Mouse (Mus musculus) CH12.LX (cell line): Measurements from ENCODE around the gene Vamp2. TPM values are rescaled to one million over a fixed set of nuclear protein-coding genes. Genes with fewer than 3 reads are reported as not detected.
A peak's percentile ranks its signal among the peaks of the same experiment; 100 is the strongest.

Experiments
- DNase-seq: peaks from one replicate; pipeline ENCODE4 v3.0.0-alpha.2; 2013; ENCODE audit errors: extremely low read depth
- H3K27ac ChIP-seq: 2 replicates; pipeline ENCODE4 v1.5.1; 2012; ENCODE audit warnings: low read depth, mild to moderate bottlenecking, control low read depth, moderate library complexity; ENCODE audit not compliant: insufficient read depth
- H3K27me3 ChIP-seq: replicated peaks from 2 replicates; pipeline ENCODE3; 2012; ENCODE audit warnings: inconsistent platforms
- H3K36me3 ChIP-seq, 2 experiments: replicated peaks in 1 of 2; 2 replicates each; pipeline versions ENCODE3 to v1.6.1; 2012; ENCODE audit warnings: inconsistent platforms in 1 of 2, low read length in 1 of 2, mild to moderate bottlenecking in 1 of 2, mixed read lengths in 1 of 2, moderate library complexity in 1 of 2; ENCODE audit not compliant: control insufficient read depth in 1 of 2, insufficient read depth in 1 of 2
- H3K4me1 ChIP-seq, 2 experiments: 2 replicates each; pipeline ENCODE4 v1.6.1; 2012; ENCODE audit warnings: inconsistent platforms in 1 of 2, moderate library complexity in 1 of 2; ENCODE audit not compliant: insufficient read depth in 2 of 2, control insufficient read depth in 1 of 2
- H3K4me2 ChIP-seq: 2 replicates; pipeline ENCODE4 v1.6.1; 2012; ENCODE audit warnings: low read depth, mild to moderate bottlenecking, control low read depth; ENCODE audit not compliant: poor library complexity, insufficient read depth, severe bottlenecking
- H3K4me3 ChIP-seq, 3 experiments: fragments of 150-350 bp in 1 of 3; sonication (generic) in 1 of 3; replicated peaks in 1 of 3; 2 replicates each; pipeline versions ENCODE3 to v1.5.1; 2011 to 2012; ENCODE audit warnings: low read depth in 2 of 3, low read length in 2 of 3, mild to moderate bottlenecking in 2 of 3, moderate library complexity in 2 of 3, control low read depth in 1 of 3, improper control_type of control experiment in 1 of 3, inconsistent platforms in 1 of 3, mixed read lengths in 1 of 3; ENCODE audit not compliant: poor library complexity in 1 of 3
- H3K79me2 ChIP-seq: replicated peaks from 2 replicates; pipeline ENCODE4 v1.6.1; 2012; ENCODE audit warnings: mild to moderate bottlenecking, moderate library complexity; ENCODE audit not compliant: control insufficient read depth, poor library complexity, insufficient read depth, severe bottlenecking; ENCODE audit errors: extremely low read depth
- H3K9ac ChIP-seq: 2 replicates; pipeline ENCODE4 v1.6.1; 2012; ENCODE audit warnings: low read depth, mild to moderate bottlenecking, control low read depth, moderate library complexity; ENCODE audit not compliant: insufficient read depth
- H3K9me3 ChIP-seq: replicated peaks from 2 replicates; pipeline ENCODE3; 2012; ENCODE audit warnings: low read length, inconsistent platforms, mixed read lengths
- CHD2 ChIP-seq: IDR thresholded peaks from 2 replicates; pipeline ENCODE4 v1.6.1; 2011; ENCODE audit warnings: low read length, improper control_type of control experiment
- E2F4 ChIP-seq: IDR thresholded peaks from 2 replicates; pipeline ENCODE4 v1.6.1; 2011; ENCODE audit warnings: low read depth, low read length, improper control_type of control experiment; ENCODE audit not compliant: insufficient replicate concordance
- EP300 ChIP-seq: IDR thresholded peaks from 2 replicates; pipeline ENCODE4 v1.6.1; 2011; ENCODE audit warnings: low read length, improper control_type of control experiment
- ETS1 ChIP-seq: conservative IDR thresholded peaks from 2 replicates; pipeline ENCODE4 v1.6.1; 2012; ENCODE audit warnings: low read depth, mild to moderate bottlenecking, inconsistent platforms, low read length, improper control_type of control experiment, moderate library complexity
- IRF4 ChIP-seq: IDR thresholded peaks from 2 replicates; pipeline ENCODE4 v1.6.1; 2014; ENCODE audit warnings: low read depth, mild to moderate bottlenecking, inconsistent platforms, low read length, improper control_type of control experiment
- JUND ChIP-seq: conservative IDR thresholded peaks from 2 replicates; pipeline ENCODE4 v1.6.1; 2011; ENCODE audit warnings: low read depth, low read length, improper control_type of control experiment
- MYC ChIP-seq: IDR thresholded peaks from 2 replicates; pipeline ENCODE4 v1.6.1; 2011; ENCODE audit warnings: low read depth, mild to moderate bottlenecking, improper control_type of control experiment, low read length
- PAX5 ChIP-seq: IDR thresholded peaks from 2 replicates; pipeline ENCODE4 v1.6.1; 2012; ENCODE audit warnings: low read length, inconsistent platforms, mixed read lengths
- POLR2AphosphoS2 ChIP-seq: IDR thresholded peaks from 2 replicates; pipeline ENCODE4 v1.6.1; 2011; ENCODE audit warnings: low read depth, low read length, improper control_type of control experiment
- RAD21 ChIP-seq: IDR thresholded peaks from 2 replicates; pipeline ENCODE4 v1.6.1; 2011; ENCODE audit warnings: low read depth, mild to moderate bottlenecking, low read length, improper control_type of control experiment, moderate library complexity
- SIN3A ChIP-seq: IDR thresholded peaks from 2 replicates; pipeline ENCODE4 v1.6.1; 2012; ENCODE audit warnings: low read length, improper control_type of control experiment, inconsistent platforms
- USF1 ChIP-seq: IDR thresholded peaks from 2 replicates; pipeline ENCODE4 v1.6.1; 2014; ENCODE audit warnings: low read depth, mild to moderate bottlenecking, inconsistent platforms, low read length, improper control_type of control experiment
- USF2 ChIP-seq: conservative IDR thresholded peaks from 2 replicates; pipeline ENCODE4 v1.6.1; 2011; ENCODE audit warnings: low read depth, low read length, improper control_type of control experiment
- ZKSCAN1 ChIP-seq: IDR thresholded peaks from 2 replicates; pipeline ENCODE4 v1.6.1; 2012; ENCODE audit warnings: low read depth, inconsistent platforms, low read length, improper control_type of control experiment, borderline replicate concordance
- dilution Hi-C: fragments of 300-500 bp; cut with MboI; formaldehyde crosslinking; loops from 2 replicates; pipeline ENCODE4 v1.14.3; 2020; ENCODE audit warnings: low sequenced_read_pairs; ENCODE audit not compliant: extremely low pct_unique_long_range_greater_than_20kb, extremely low pct_ligation_motif_present
- in situ Hi-C: fragments of 300-500 bp; cut with MboI; formaldehyde crosslinking; loops from 3 replicates; pipeline ENCODE4 v1.14.3; 2019; ENCODE audit warnings: low sequenced_read_pairs, low pct_ligation_motif_present, low pct_unique_long_range_greater_than_20kb, mixed read lengths
- polyA plus RNA-seq: library from polyadenylated mRNA; unstranded; fragments of >175 nt; gene quantifications from 2 replicates; pipeline ENCODE4 v1.2.1, GENCODE M21; 2012; ENCODE audit warnings: low read depth; ENCODE audit not compliant: insufficient read length
- total RNA-seq, 2 experiments: library from RNA; depleted of rRNA; stranded (reverse); fragments of 300-350 nt in 1 of 2; fragments of >200 nt in 1 of 2; gene quantifications; 2 replicates each; pipeline ENCODE4 v1.2.3; 2012 to 2014

The Vamp2 gene
- total and polyA plus RNA-seq, 3 experiments = 1.3 to 26.0 (median 8.2) TPM

- no peak for TF ChIP-seq CHD2
- no peak for TF ChIP-seq RAD21
- TF ChIP-seq EP300 = no peak
- no peak for TF ChIP-seq USF1
- TF ChIP-seq ETS1 = no peak
- TF ChIP-seq, all 38 proteins: peak for 0
- Histone ChIP-seq H3K4me1 (peaks cover 17 to 42% of the 10 kb centered on the region in 2 experiments), H3K9me3 (peaks cover 4% of the 10 kb centered on the region), H3K4me3 (no peak overlapping the region), H3K36me3 (no peaks in the 10 kb centered on the region), H3K27ac (no peak overlapping the region), H3K27me3 (peaks cover 17% of the 10 kb centered on the region), H3K79me2 (no peaks in the 10 kb centered on the region), H3K9ac (no peak overlapping the region), H3K4me2 (no peak overlapping the region)
- dilution Hi-C loops (no loop called here), in situ Hi-C loops (loop anchor here (25.0 kb wide), 1 partner anchor 931 kb away; the partner anchor contains the start of genes Acadvl, Dlg4 and Dvl2)
- DNase-seq = no peak
These were observed 7.5 kb upstream of the Vamp2 start for GRCm38 (mm10) chr11:69080855-69081222.

DNA sequence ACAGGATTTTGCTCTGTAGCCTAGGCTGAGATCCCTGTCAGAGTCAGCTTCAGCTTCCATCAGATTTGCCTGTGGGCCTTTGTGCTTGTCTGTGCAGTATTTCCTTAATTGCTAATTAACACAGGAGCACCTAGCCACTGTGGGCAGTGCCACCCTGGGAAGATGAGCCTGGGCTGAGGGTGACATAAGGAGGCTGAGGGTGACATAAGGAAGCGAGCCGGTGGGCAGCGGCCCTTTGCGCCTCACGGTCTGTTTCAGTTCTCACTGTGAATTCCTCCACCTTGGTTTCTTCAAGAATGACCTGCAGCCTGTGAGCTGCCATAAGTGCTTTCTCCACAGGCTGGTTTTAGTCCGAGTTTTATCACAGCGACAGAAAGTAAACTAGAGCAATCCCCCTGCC is 6.7 kb upstream of the Vamp2 start:
- H3K4me2 ChIP-seq = no peak overlapping the region
- in situ Hi-C loops (loop anchor here (25.0 kb wide), 1 partner anchor 931 kb away; the partner anchor contains the start of genes Acadvl, Dlg4 and Dvl2), dilution Hi-C loops (no loop called here)
- no peak for DNase-seq
- H3K36me3 ChIP-seq = no peaks in the 10 kb centered on the region
- no peak overlapping the region for H3K27ac ChIP-seq
- no peaks in the 10 kb centered on the region for H3K79me2 ChIP-seq
- peaks cover 4% of the 10 kb centered on the region for H3K9me3 ChIP-seq
- H3K27me3 ChIP-seq = peaks cover 23% of the 10 kb centered on the region
- TF ChIP-seq CHD2 (no peak), POLR2AphosphoS2 (no peak), E2F4 (no peak), USF1 (no peak), JUND (no peak), PAX5 (no peak), IRF4 (peak; percentile 11; the same call in 1 of the 2 replicates), MYC (no peak), ZKSCAN1 (no peak), USF2 (no peak), SIN3A (0 out of 2 replicates have a peak, but pooled peaks have one; percentile 31)
- TF ChIP-seq, all 38 proteins: peak for 2
- no peak overlapping the region for H3K4me3 ChIP-seq
- peaks cover 16 to 36% of the 10 kb centered on the region in 2 experiments for H3K4me1 ChIP-seq
- H3K9ac ChIP-seq = no peak overlapping the region
